Mouse (Mus musculus): ENCODE data around the gene Hyou1. TPM values are rescaled to one million over a fixed set of nuclear protein-coding genes. Genes with fewer than 3 reads are reported as not detected.
"Not testable (repeated sequence)": the region's sequence is repeated elsewhere in the genome, so short reads cannot be mapped to it uniquely, and the experiment has no call there.

The Hyou1 gene
- total RNA-seq, 2 experiments from 2014 or later = 42.1 to 45.8 TPM

- DNase-seq = peak; percentile 94
Measured at GRCm38 (mm10) chr9:44406906-44407751, 27.8 kb downstream of the Hyou1 start, which contains the start of the genes Rps25 and Trappc4. Gene Rps25 (plus strand): TSS chr9:44407139. Gene Trappc4 (minus strand): TSS chr9:44407600.

- DNase-seq = no peak
Measured at GRCm38 (mm10) chr9:44407752-44408097, 28.4 kb downstream of the Hyou1 start.

- DNase-seq = not testable (repeated sequence)
Measured at GRCm38 (mm10) chr9:44408693-44409092, 29.4 kb downstream of the Hyou1 start.

- no peak for DNase-seq
Measured at GRCm38 (mm10) chr9:44410647-44411336, 31.5 kb downstream of the Hyou1 start.

- no peak for DNase-seq
Measured at GRCm38 (mm10) chr9:44411601-44412130, 32.4 kb downstream of the Hyou1 start.

GRCm38 (mm10) chr9:44412306-44412705 lies 33.0 kb downstream of the Hyou1 start:
- DNase-seq = no peak

- no peak for DNase-seq
Measured at GRCm38 (mm10) chr9:44412781-44413180, 33.5 kb downstream of the Hyou1 start.

GRCm38 (mm10) chr9:44417156-44417891 lies 38.0 kb downstream of the Hyou1 start:
- DNase-seq = no peak

GRCm38 (mm10) chr9:44417892-44418363 lies 38.6 kb downstream of the Hyou1 start:
- peak; percentile 98 for DNase-seq

- DNase-seq = no peak
Measured at GRCm38 (mm10) chr9:44418519-44419385, 39.5 kb downstream of the Hyou1 start, which contains the start of gene Ccdc84. Gene Ccdc84 (minus strand): TSS chr9:44418569.

- not testable (repeated sequence) for DNase-seq
Measured at GRCm38 (mm10) chr9:44419730-44420129, 40.4 kb downstream of the Hyou1 start.

- no peak for DNase-seq
Measured at GRCm38 (mm10) chr9:44420280-44420898, 41.1 kb downstream of the Hyou1 start.

GRCm38 (mm10) chr9:44423576-44423975 lies 44.3 kb downstream of the Hyou1 start:
- no peak for DNase-seq

GRCm38 (mm10) chr9:44432577-44433185 lies 53.4 kb downstream of the Hyou1 start:
- DNase-seq = no peak

- DNase-seq = no peak
Measured at GRCm38 (mm10) chr9:44435747-44436146, 56.5 kb downstream of the Hyou1 start.

GRCm38 (mm10) chr9:44440961-44441360 lies 61.7 kb downstream of the Hyou1 start, which contains the start of gene Foxr1:
Gene Foxr1 (minus strand): TSS chr9:44441136.
- DNase-seq = no peak
